Mouse (Mus musculus): ENCODE results near the gene Bud31. TPM values are rescaled to one million over a fixed set of nuclear protein-coding genes. Genes with fewer than 3 reads are reported as not detected.

Bud31 gene
- total RNA-seq, 2 experiments from 2014 or later = 82.7 to 88.9 TPM

Other genes starting within 250 kb of the Bud31 start
- gene Smurf1, start 174.5 kb upstream of the Bud31 start, total RNA-seq (2021) = 10 to 100 TPM; 34.0 to 36.3 TPM
- gene Gm4871, start 107.6 kb upstream of the Bud31 start, total RNA-seq (2021) = not detected
- gene 1700018F24Rik, start 97.4 kb upstream of the Bud31 start, total RNA-seq (2021) = not detected
- 10 to 100 TPM; 71.9 to 78.2 TPM for gene Arpc1a, start 56.5 kb upstream of the Bud31 start, total RNA-seq (2021)
- gene Kpna7, start 56.3 kb upstream of the Bud31 start, total RNA-seq (2021) = not detected
- gene Arpc1b, start 26.1 kb upstream of the Bud31 start, total RNA-seq (2021) = 100 to 1,000 TPM; 123 to 125 TPM
- 10 to 100 TPM; 67.6 to 67.7 TPM for gene Pdap1, start 124 bp upstream of the Bud31 start, total RNA-seq (2021)
- 10 to 100 TPM; 18.6 to 21.7 TPM for gene Ptcd1, start 26.7 kb downstream of the Bud31 start, total RNA-seq (2021)
- gene Cpsf4, start 26.9 kb downstream of the Bud31 start, total RNA-seq (2021) = 10 to 100 TPM; 16.6 to 17.5 TPM
- gene Atp5j2, start 51.7 kb downstream of the Bud31 start, total RNA-seq (2021) = 100 to 1,000 TPM; 760 to 785 TPM
- 1 to 10 TPM; 4.1 to 4.6 TPM for gene Zkscan14, start 61.5 kb downstream of the Bud31 start, total RNA-seq (2021)
- gene Zkscan5, start 64.2 kb downstream of the Bud31 start, total RNA-seq (2021) = 10 to 100 TPM; 16.5 to 17.7 TPM
- gene Zfp655, start 91.4 kb downstream of the Bud31 start, total RNA-seq (2021) = 10 to 100 TPM; 31.7 to 33.7 TPM
- 10 to 100 TPM; 15.4 to 15.9 TPM for gene Zscan25, start 140.1 kb downstream of the Bud31 start, total RNA-seq (2021)
- gene Cyp3a57, start 204.9 kb downstream of the Bud31 start, total RNA-seq (2021) = not detected

Measured in heart, postnatal 4 days (tissue).